Mouse (Mus musculus) brain, embryonic 14.5 days (tissue): ENCODE data around the gene Gm5039. TPM values are rescaled to one million over a fixed set of nuclear protein-coding genes. Genes with fewer than 3 reads are reported as not detected.
"Not testable (repeated sequence)": the region's sequence is repeated elsewhere in the genome, so short reads cannot be mapped to it uniquely, and the experiment has no call there.

ENCODE experiments used
- DNase-seq: peaks from one replicate; pipeline ENCODE4 v3.0.0-alpha.2; 2011; ENCODE audit warnings: low read depth
- CTCF ChIP-seq: fragments of 200-500 bp; IDR thresholded peaks from 2 replicates; pipeline ENCODE4 v1.5.1; 2012; ENCODE audit warnings: inconsistent platforms, mild to moderate bottlenecking, moderate library complexity, borderline replicate concordance; ENCODE audit not compliant: insufficient read depth, insufficient read length; ENCODE audit errors: extremely low read depth
- POLR2A ChIP-seq: fragments of 200-500 bp; IDR thresholded peaks from 2 replicates; pipeline ENCODE4 v1.6.1; 2012; ENCODE audit warnings: mild to moderate bottlenecking, inconsistent platforms, borderline replicate concordance; ENCODE audit not compliant: poor library complexity, insufficient read depth, insufficient read length, severe bottlenecking; ENCODE audit errors: extremely low read depth
- polyA plus RNA-seq: library from polyadenylated mRNA; depleted of rRNA; stranded (reverse); fragments of >200 nt; gene quantifications from 2 replicates; pipeline ENCODE4 v1.2.3, GENCODE M21; 2012; rRNA removed

The Gm5039 gene
- not detected in 2 replicates for polyA plus RNA-seq

DNA sequence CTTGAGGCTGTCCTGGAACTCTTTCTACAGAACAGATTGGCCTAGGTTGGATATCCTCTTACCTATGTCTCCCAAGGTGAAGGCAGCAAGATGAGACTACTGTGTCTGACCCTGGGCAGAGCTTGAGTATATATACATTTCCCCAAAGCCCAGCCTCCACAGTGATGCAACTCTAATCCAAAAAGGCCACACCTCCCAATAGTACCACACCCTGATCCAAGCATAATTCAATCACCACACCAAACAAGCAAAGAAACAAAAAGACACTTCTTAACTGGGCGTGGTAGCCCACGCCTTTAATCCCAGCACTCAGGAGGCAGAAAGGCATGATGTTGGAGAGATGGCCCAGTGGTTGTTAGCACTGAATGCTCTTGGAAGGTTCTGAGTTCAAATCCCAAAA lies at the start of gene Gm5039:
Gene Gm5039 (minus strand): TSS at position 101 of the 400 bp plus-strand sequence.
- DNase-seq, result not testable (repeated sequence)

DNA sequence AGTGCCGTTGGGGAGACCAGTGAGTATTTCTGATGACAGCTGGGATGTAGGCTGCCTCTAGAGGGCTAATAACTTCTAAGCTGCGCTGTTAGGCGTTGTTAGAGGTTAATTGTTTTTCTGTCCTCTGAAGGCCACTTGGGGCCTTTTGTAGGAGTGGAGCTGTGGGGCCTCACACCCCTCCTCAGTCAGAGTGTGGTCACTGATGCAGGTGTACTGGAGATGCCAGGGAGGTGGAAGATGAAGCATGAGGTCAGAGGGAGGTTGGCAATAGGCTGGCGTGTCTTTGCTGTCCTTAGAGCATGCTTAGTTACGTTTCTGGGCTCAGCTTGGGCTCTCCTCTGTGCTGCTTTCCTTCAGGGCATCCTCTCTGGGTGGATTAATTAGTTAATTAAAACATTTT lies 48.2 kb upstream of the Gm5039 start:
- no peak for DNase-seq
- TF ChIP-seq POLR2A (no peak), CTCF (no peak)

DNA sequence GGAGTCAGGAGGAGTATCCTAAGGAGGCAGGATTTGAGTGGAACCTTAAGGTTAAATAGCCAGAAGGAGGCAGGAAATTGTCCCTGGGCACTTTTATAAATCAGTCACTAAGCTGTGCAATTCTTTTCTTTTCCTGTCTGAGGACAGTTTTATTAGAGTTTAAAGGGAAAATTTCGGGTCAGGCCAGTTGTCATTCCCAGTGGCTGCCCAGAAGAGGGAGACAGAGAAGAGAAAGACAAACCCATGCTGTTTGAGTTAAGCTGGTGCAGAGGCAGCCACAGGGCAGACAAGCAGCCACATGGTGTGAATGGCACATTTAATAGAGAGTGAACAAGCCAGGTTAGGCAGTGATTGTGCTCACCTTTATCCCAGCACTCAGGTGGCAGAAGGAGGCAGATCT lies 46.5 kb upstream of the Gm5039 start:
- not testable (repeated sequence) for DNase-seq

DNA sequence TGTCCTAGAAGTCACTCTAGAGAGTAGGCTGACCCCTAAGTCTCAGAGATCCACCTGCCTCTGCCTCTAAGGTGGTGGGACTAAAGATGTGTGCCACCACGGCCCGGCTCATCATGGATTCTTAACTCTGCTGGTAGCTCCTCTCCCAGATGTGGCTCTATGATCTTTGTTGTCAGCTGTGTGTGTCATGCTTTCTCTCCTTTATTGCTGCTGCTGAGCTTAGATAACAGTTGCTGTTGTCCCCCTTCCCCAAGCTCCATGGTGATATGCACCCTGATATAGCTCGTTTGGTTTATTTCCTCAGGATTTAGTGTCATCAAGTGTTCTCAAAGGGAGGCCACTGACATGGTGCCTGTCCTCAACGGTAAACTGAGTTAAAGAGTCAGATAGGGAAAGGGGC lies 45.9 kb upstream of the Gm5039 start:
- DNase-seq, result not testable (repeated sequence)

DNA sequence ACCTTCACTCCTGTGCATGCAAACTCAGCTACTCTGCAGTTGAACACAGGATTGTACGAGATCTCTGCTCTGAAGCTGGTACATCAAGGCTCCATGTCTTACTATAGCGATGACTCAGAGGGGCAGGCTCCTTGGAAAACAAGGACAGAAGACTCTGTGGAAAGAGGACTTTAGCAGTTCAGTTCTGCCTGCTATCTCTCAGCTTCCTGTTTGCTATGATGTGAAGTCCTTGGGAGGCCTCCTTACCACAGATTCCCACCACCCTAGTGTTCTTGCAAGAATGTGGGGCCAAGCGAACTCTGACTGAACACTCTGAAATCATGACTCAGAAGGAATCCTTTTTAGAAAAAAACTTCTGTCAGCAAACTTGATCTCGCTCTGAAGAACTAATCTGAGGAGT lies 44.8 kb upstream of the Gm5039 start:
- TF ChIP-seq POLR2A (no peak), CTCF (no peak)
- no peak for DNase-seq

DNA sequence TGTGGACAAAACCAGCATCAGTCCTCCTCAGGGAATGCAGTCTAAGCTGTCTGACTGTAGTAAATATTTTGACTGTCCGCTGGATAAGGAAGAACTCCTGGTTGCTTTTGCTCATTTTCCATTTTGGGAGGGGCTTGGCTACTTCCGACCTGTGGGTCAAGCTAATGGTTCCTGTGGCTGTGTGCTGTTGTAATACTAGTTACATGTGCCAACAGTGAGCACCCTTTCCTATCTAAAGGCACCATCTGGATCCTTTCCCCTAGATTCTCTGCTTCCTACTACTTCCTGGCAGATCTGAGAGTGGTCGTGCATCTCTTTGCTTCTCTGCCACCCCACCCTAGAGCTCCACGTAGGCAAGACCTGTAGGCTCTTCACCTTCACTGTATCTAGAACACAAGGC lies 43.8 kb upstream of the Gm5039 start:
- DNase-seq, result no peak
- TF ChIP-seq POLR2A, result no peak

DNA sequence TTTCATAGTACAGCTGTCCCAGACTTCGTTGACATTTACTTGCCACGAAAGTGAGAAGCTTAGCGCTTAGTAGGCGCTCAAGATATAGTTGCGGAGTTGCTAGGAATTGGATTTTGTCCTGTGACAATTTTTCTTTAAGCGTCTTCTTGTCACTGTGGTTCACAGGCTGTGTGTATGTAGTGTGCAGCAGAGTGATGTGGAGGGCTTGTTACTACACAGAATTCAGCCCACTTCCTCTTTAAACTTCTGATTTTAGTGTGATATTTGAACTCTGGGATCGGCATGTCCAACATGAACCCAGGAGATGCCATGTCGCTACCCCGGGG lies 37.3 kb upstream of the Gm5039 start:
- no peak for DNase-seq
- TF ChIP-seq POLR2A (no peak), CTCF (no peak)

DNA sequence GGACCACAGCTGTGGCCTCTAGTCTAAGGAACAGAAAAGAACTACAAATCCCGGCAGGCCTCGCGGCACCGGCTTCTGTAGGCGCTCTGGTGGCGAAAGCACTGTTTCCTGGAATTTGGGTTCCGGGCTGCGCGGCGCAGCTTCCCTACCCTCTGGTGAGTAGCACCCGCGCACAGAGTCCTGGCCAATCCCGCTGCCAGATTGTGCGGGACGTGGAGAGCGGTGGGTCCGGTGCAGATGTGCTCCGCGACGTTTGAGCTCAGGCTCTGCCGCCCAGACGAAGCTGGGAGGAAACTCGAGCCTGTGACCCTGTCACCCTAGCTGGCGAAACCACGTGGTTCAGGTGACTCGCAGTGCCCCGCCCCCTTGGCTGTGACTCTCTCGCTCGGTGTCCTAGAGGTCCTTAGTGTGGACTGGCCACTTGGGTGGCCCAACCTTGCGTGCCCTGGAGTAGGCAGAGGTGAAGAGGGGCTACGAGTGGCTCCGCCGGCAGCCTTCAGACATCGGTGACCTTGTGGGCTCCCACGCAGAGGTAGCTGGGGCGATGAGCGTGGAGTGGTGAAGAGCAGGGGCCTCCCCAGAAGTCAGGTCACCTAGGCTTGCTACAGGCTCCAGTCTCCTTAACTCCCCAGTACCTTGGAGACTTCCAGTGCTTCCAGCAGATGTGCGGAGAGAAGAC lies 36.8 kb upstream of the Gm5039 start, which contains the start of gene Adck1:
Gene Adck1 (plus strand): TSS at position 114 of the 679 bp plus-strand sequence.
- TF ChIP-seq POLR2A, result peak; percentile 21; the same call in 1 of the 2 replicates
- peak; percentile 18; the same call in 1 of the 2 replicates for TF ChIP-seq CTCF
- DNase-seq, result peak; percentile 96

DNA sequence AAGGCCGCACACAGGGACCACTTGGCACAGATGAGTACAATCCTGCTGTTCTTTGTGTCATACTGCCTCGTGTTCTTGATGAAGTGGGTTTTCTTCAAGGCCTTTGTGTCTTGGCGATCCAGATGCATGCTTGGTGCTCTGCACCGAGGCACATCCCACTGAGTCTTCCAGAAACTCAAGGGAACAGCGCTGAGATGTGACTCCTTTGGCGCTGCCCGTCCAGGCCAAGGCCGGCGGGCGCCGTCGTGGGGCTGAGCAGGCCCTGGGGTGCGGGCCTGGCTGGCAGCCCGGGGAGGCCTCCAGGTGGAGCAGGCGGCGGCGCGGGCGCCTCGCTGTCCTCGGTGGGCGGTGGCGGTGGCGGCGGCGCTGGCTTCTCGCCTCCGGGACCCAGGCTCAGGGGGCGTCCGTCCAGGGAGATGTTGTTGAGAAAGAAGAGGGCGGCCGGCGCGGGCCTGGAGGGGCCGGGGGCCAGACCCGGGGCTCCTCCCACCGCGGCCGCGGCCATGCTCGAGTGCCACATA lies 30.4 kb upstream of the Gm5039 start:
- TF ChIP-seq POLR2A, result no peak
- TF ChIP-seq CTCF, result no peak
- DNase-seq, result peak; percentile 17

DNA sequence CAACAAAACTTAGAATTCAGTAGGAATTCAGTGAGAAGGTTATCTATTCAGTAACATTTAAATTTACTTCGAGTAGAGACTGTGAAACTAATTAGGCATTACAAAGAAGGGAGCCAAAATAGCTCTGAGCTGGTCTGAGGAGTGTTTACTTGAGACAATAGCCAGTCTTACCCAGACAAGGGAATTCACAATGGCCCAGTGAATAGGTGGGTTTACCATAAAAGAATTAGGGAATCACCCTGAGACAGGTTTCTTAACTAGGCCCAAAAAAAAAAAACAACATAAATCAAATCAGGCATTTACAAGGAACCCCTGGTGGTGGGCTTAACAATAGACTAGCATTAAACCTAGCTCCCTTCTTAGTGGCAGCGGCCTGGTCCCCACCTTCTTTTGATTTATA lies 17.5 kb upstream of the Gm5039 start:
- DNase-seq, result not testable (repeated sequence)

DNA sequence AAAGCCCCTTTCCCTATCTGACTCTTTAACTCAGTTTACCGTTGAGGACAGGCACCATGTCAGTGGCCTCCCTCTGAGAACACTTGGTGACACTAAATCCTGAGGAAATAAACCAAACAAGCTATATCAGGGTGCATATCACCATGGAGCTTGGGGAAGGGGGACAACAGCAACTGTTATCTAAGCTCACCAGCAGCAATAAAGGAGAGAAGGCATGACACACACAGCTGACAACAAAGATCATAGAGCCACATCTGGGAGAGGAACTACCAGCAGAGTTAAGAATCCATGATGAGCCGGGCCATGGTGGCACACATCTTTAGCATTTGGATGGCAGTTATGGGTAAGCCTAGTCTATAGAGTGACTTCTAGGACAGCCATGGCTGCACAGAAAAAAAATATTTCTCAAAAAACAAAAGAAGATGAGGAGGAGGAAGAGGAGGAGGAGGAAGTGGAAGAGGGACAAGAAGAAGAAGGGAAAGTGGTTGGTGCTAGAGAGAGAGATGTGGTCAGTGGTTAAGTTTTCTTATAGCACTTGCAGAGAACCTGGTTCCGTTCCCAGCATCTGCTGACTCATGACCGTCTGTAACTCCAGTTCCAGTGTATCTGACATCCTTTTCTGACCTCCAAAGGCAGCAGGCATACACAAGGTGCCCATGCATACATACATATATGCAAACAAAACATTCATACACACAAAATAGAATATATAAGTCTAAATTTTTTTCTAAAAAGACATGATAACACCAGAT lies 13.0 kb upstream of the Gm5039 start:
- DNase-seq, result not testable (repeated sequence)

DNA sequence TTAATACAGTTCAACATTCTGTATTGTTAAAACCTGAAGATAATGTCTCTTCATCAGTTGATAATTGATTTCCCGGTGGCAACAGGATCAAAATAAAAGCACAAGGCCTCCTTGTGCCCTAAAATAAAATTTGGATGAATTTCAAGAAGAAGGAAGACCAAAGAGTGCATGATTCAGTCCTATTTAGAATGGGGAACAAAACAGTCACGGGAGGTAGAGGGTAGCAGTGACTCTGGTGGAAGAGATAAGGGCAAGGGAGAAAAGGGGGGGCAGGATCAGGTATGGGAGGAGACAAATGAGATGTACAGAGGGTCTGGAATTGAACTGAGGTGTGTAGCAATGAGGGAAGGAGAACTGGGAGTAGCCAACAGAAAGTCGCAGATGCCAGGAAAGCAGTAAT lies 9.3 kb downstream of the Gm5039 start:
- no peak for DNase-seq
- TF ChIP-seq CTCF, result no peak
- no peak for TF ChIP-seq POLR2A

DNA sequence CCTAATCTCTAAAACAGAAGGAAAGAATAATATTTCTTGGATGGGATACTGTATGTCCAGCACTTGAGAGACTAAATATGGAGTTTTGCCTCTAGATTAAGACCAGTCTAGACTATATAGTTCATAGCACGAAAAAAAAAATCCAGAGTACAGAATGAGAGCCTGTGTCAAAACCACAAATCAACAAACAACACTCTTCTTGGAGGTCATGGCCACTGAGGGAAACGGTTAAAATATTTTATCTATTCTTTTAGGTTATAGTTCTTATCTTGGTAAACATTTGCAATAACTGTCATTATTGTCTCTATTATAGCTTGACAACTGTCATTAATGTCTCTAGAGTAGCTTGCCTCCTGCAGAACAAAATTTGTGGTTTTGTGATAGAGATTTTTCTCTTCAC lies 26.7 kb downstream of the Gm5039 start:
- DNase-seq, result not testable (repeated sequence)

DNA sequence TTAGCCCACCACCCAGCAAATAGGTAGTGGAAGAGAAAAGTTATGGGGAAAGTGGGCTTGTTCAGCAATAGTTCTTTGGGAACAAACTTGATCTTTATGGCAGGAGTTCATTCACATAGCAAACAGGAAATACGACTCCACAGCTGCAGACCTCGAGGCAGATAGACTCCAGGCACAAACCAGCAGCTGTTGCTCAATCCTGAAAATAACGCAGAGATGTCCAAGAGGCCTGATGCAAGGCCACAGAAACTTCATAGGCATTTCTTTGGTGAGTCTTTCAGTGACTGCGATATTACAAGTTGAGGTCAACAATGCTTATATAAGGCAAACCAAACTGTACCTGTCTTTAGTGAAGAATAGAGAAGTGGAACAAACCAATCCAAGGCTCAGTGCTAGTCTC lies 30.7 kb downstream of the Gm5039 start:
- not testable (repeated sequence) for DNase-seq

DNA sequence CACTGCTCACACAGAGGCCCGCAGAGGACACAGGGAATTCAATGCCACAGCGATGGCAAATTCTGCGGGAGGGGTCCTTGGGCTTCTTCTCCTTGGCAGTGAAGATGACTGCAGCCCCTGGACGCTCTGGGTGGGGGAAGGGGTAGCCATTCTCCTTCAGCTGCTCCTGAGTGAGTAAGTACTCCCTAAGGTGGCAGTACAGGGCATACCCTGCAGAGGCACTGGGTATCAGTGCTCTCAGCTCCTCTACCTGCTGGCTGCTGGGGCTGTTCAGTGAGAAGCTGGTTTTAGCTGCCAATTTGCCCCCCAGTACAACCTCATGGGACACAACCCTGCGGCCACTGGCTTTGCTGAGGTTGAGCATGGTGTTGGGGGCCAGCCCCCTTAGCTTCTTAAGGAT lies 38.6 kb downstream of the Gm5039 start:
- not testable (repeated sequence) for DNase-seq

DNA sequence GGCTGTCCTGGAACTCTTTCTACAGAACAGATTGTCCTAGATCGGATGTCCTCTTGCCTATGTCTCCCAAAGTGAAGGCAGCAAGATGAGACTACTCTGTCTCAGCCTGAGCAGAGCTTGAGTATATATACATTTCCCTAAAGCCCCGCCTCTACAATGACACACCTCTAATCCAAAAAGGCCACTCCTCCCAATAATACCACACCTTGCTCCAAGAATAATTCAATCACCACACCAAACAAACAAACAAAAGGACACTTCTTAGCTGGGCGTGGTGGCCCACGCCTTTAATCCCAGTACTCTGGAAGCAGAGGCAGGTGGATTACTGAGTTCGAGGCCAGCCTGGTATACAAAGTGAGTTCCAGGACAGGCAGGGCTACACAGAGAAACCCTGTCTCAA lies 49.4 kb downstream of the Gm5039 start, which contains the start of gene Gm5662:
Gene Gm5662 (minus strand): TSS at position 101 of the 400 bp plus-strand sequence.
- DNase-seq, result not testable (repeated sequence)
